Mouse (Mus musculus) ES-E14 (cell line): ENCODE measurements around the gene Zc3h12c.

Source experiments
- CHD2 ChIP-seq: IDR thresholded peaks from 2 replicates; pipeline ENCODE4 v1.6.1; 2014; ENCODE audit warnings: mild to moderate bottlenecking, low read depth, low read length, inconsistent platforms
- HCFC1 ChIP-seq: IDR thresholded peaks from 2 replicates; pipeline ENCODE4 v1.6.1; 2012; ENCODE audit warnings: low read length, inconsistent platforms, borderline replicate concordance; ENCODE audit not compliant: insufficient read depth
- ZNF384 ChIP-seq: IDR thresholded peaks from 2 replicates; pipeline ENCODE4 v1.6.1; 2012; ENCODE audit warnings: low read depth, low read length, inconsistent platforms

DNA sequence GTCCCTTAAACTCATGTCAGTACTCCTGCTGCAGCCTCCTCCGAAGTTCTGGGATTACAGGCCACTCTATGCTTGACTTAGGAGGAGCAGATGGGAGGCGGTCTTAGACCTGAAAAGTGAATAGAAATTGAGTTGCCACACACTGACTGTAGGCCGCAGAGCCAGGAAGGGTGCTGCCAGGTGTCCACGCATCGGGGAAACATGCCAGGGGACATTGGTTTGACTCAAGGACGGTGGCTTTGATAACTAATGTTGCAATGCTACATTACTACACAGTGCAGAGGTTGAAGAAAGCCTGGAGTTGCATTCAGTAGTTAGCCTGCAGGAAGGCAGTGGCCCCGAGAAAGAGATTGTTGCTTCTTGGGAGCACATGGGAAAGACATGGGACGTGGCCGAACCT lies 76.6 kb downstream of the Zc3h12c start:
- TF ChIP-seq CHD2, result no peak
- no peak for TF ChIP-seq HCFC1
- no peak for TF ChIP-seq ZNF384
